Mouse (Mus musculus) layer of hippocampus, adult 8-10 months (tissue): ENCODE data around the gene Sema6b. TPM values are rescaled to one million over a fixed set of nuclear protein-coding genes. Genes with fewer than 3 reads are reported as not detected.
A peak's percentile ranks its signal among the peaks of the same experiment; 100 is the strongest.

Source experiments
- DNase-seq, 2 experiments: peaks; one replicate each; pipeline ENCODE4 v3.0.0; 2022; ENCODE audit warnings: low spot score in 2 of 2
- microRNA-seq, 2 experiments: library from miRNA; unstranded; fragments of <30 nt; microRNA quantifications; one replicate each; pipeline ENCODE4 v1.2.0; 2022
- total RNA-seq, 4 experiments: library from RNA; stranded (reverse); gene quantifications; 2 replicates each; pipeline ENCODE4 v1.2.4; 2022

Sema6b gene
- total RNA-seq, 4 experiments from 2014 or later = 116 to 118 (median 117) TPM

DNA sequence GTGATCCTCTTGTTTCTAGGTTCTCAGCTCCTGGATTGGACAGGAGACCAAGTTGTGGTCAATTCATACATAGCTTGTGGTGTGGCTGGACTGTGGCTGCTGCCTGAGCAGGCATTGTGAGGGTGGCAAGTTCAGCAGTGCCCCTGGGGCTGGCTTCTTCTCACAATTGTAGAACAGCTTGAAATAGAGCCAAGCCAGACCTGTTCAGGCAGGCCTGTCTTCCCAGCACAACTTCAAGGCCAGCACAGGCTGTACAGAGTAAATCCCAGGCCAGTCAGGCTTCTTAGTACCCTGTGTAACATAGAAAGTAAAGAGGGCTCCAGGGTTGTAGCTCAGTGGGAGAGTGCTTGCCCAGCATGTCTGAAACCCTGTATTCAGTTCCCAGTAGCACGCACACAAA lies 47.3 kb downstream of the Sema6b start:
- DNase-seq = no peak

DNA sequence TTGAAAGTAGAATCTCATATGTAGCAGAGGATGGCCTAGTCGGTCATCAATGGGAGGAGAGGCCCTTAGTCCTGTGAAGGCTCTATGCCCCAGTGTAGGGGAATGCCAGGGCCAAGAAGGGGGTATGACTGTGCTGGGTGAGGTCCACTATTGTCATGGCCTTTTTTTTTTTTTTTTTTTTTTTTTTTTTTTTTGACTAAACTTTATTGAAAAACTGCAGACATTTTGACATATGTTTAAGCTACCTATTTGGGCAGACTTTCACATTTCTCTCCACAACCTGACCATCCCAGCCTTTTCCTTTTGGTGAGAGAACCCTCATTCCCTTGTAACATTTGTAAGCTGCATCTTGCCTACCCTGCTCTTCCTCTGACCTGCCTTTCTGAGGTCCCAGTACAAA lies 47.8 kb downstream of the Sema6b start:
- DNase-seq = no peak

DNA sequence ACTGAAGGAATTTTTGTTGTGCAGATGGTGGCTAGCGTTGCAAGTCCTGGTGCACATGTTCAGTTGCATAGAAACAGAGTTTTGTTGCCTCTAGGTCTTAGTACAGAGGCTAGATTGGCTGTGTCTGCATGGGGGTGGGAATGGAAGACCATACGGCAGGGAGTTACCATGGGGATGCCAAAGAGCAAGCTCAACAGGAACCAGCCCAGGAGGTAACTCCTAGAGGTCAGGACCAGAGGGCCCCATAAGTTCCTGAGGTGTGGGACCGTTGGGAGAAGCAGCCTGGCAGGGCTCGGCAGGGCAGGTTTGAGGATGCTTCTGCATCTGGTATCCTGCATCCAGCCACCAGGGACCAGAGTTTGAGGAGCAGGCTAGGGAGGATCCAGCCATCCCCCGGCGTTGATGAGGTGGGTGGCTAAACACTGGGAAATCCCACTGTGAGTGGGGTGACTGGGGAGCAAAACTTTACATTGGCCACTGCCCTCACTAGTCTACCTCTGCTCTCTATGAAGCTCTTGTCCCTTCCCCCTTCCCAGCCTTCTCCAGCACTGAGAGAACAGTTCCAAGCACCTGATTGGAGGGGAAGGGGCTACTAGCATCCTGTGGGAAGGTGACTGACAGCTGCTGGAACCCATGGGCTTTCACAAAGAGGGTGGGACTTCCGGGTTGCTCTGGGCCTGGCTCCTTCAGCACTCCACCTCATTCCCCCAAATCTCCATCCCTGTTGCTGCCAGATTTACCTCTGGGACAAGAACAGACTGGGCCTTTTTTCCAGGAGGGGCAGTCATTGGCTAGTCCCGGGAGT lies 59.2 kb downstream of the Sema6b start:
- peak; percentile 53 to 61 for DNase-seq

GRCm38 (mm10) chr17:56079921-56080320 lies 60.2 kb downstream of the Sema6b start:
- peak in 1 of 2 experiments; percentile 44 for DNase-seq

DNA sequence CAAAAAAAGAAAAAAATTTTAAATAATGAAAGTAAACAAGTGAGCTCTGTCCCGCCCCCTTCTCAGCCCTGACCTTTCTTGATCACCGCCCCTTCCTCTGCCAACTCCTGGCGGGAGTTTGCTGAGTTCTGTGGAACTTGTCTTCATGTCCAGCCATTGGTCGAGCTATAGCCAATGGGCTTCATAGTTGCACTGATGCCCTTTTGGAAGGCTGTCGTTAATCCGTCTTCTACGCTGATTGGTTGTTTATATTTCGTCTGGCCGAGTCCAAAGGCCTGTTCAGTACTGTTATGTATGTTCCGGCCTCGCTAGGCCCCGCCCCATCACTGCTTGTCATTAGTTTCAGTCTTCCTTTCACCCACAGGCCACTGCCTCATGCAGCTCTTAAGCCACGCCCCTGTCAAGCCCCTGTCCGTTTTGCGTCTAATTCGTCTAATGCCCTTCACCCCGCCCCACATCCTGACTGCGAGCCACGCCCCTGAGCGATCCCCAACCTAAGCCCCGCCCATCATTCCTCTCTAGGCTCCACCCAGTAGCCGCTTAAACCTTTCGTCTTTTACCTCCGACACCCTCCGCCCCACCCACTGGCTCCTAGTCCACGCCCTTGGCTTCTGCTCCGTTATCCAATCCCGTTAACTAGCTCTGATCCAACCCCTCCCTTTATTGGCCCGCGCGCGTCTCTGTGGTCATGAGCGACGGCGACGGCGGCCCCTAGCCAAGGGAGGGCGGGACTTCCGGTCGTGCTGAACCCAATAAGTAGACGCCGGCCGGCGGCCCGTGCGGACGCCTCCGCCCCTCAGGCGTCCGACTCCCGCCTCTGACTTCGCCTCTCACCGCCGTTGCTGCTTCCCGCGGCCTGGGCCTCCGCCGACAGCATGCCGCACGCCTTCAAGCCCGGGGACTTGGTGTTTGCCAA lies 61.0 kb downstream of the Sema6b start, which contains the start of gene Hdgfl2:
Hdgfl2 (plus strand) TSS at position 755 of the 916 bp plus-strand sequence.
- peak; percentile 99 to 100 for DNase-seq

DNA sequence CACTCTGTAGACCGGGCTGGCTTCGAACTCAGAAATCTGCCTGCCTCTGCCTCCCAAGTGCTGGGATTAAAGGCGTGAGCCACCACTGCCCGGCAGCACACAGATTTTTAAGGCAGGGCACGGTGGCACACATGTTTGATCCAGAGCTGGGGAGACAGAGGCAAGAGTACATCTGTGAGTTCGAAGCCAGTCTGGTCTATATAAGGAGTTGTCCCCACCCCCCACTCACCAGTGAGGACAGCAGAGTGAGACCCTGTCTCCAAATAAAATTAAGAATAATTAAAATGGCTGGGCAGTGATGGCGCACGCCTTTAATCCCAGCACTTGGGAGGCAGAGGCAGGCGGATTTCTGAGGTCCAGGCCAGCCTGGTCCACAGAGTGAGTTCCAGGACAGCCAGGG lies 61.8 kb downstream of the Sema6b start:
- DNase-seq = peak in 1 of 2 experiments; percentile 55

- no peak for DNase-seq
These were observed 62.6 kb downstream of the Sema6b start for GRCm38 (mm10) chr17:56077523-56077922.

- peak; percentile 96 to 97 for DNase-seq
These were observed 65.3 kb downstream of the Sema6b start, which contains the start of gene Ubxn6 for GRCm38 (mm10) chr17:56074827-56075208. Ubxn6 (minus strand) TSS chr17:56075028.

DNA sequence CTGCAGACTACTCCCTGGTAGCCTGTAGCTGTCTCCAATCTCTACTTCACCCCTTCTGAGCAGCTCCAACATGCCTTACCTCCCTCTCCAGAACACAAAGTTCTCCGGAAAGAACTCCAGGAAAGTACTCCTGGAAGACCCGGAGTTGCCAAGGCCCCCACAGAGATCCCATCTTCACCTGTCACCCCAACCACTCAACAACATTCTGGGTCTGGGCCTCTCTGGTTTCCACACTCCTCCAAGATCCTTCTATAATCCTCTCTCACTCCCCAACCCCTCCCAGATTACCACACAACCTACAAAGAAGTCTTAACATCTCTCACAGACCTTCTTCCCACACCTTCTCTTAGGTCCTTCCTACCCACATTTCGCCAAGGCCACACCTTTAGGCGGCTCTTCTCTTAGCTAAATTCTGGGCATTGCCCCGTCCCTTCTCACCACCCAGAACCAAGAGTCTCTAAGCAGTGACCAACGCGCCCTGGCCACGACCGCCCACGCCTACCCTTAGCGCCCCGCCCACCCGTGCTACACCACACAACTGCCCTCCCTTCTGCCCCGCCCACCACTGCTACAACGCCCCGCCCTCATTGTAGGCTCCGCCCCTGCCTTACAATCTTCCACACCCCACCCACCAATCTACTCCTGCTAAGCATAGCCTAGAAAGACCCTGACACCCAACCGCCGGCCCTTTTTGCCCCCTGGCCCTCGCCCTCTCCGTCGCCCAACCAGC lies 65.9 kb downstream of the Sema6b start:
- peak; percentile 59 to 63 for DNase-seq

Small RNA genes lying within 50 kb of the gene (microRNA-seq; reads per million reads assigned to microRNA genes)
- 0 reads per million in 2 experiments for gene Gm44397

Other genes starting within 250 kb of the Sema6b start
- gene Zfp959, start 248.2 kb downstream of the Sema6b start, total RNA-seq = 1 to 10 TPM; 5.6 to 8.4 (median 7.2) TPM
- 1 to 10 TPM; 3.3 to 5.6 (median 3.8) TPM for gene Zfp119b, start 190.8 kb downstream of the Sema6b start, total RNA-seq
- gene Ebi3, start 187.7 kb downstream of the Sema6b start, total RNA-seq = 1 to 10 TPM; 1.2 to 3.2 (median 1.8) TPM
- 10 to 100 TPM; 16.9 to 19.1 (median 18.9) TPM for gene Yju2, start 181.2 kb downstream of the Sema6b start, total RNA-seq
- 10 to 100 TPM; 24.3 to 29.0 (median 26.8) TPM for gene Shd, start 169.9 kb downstream of the Sema6b start, total RNA-seq
- 10 to 100 TPM; 68.1 to 83.4 (median 76.2) TPM for gene Fsd1, start 153.8 kb downstream of the Sema6b start, total RNA-seq
- 1 to 10 TPM; 1.8 to 2.8 (median 2.2) TPM for gene Stap2, start 134.8 kb downstream of the Sema6b start, total RNA-seq
- gene Mpnd, start 134.6 kb downstream of the Sema6b start, total RNA-seq = 100 to 1,000 TPM; 102 to 115 (median 106) TPM
- 10 to 100 TPM; 44.1 to 55.6 (median 52.1) TPM for gene Sh3gl1, start 103.7 kb downstream of the Sema6b start, total RNA-seq
- gene Chaf1a, start 99.9 kb downstream of the Sema6b start, total RNA-seq = 1 to 10 TPM; 2.5 to 3.5 (median 2.7) TPM
- 10 to 100 TPM; 76.5 to 96.6 (median 88.0) TPM for gene Ubxn6, start 65.3 kb downstream of the Sema6b start, total RNA-seq
- gene Hdgfl2, start 60.7 kb downstream of the Sema6b start, total RNA-seq = 100 to 1,000 TPM; 112 to 127 (median 115) TPM
- 10 to 100 TPM in 2 of 4 experiments, 1 to 10 TPM in 2; 7.7 to 20.5 (median 12.2) TPM for gene Plin4, start 30.5 kb downstream of the Sema6b start, total RNA-seq
- gene Plin5, start 22.7 kb downstream of the Sema6b start, total RNA-seq = under 1 TPM; 0.53 to 0.80 (median 0.66) TPM
- 1 to 10 TPM in 1 of 4 experiments, under 1 TPM in 3; 0.55 to 1.1 (median 0.74) TPM for gene Lrg1, start 18.3 kb downstream of the Sema6b start, total RNA-seq
- gene Tnfaip8l1, start 22.1 kb upstream of the Sema6b start, total RNA-seq = 1 to 10 TPM; 5.3 to 6.4 (median 5.9) TPM
- 10 to 100 TPM; 34.7 to 42.6 (median 40.1) TPM for gene Mydgf, start 43.6 kb upstream of the Sema6b start, total RNA-seq
- 10 to 100 TPM; 54.5 to 65.5 (median 60.5) TPM for gene Dpp9, start 78.6 kb upstream of the Sema6b start, total RNA-seq
- 10 to 100 TPM; 32.7 to 36.0 (median 35.1) TPM for gene Fem1a, start 116.5 kb upstream of the Sema6b start, total RNA-seq
- 1 to 10 TPM; 6.8 to 8.8 (median 7.8) TPM for gene Ticam1, start 136.4 kb upstream of the Sema6b start, total RNA-seq
- 10 to 100 TPM; 13.2 to 22.6 (median 19.6) TPM for gene Plin3, start 152.5 kb upstream of the Sema6b start, total RNA-seq
- gene Arrdc5, start 159.9 kb upstream of the Sema6b start, total RNA-seq = not detected
- gene Uhrf1, start 163.0 kb upstream of the Sema6b start, total RNA-seq = 1 to 10 TPM in 3 of 4 experiments, under 1 TPM in 1; 0.77 to 2.5 (median 1.6) TPM
- gene Kdm4b, start 185.7 kb upstream of the Sema6b start, total RNA-seq = 10 to 100 TPM; 66.8 to 85.2 (median 76.9) TPM